Mouse (Mus musculus) erythroblast, embryonic 14.5 days (primary cell): ENCODE measurements around the gene Dand5. TPM values are rescaled to one million over a fixed set of nuclear protein-coding genes. Genes with fewer than 3 reads are reported as not detected.

Source experiments
- H3K27me3 ChIP-seq: 2 replicates; pipeline ENCODE4 v1.6.1; 2012; ENCODE audit warnings: inconsistent platforms; ENCODE audit not compliant: control insufficient read depth
- H3K36me3 ChIP-seq: 2 replicates; pipeline ENCODE4 v1.6.1; 2012; ENCODE audit warnings: mild to moderate bottlenecking, inconsistent platforms; ENCODE audit not compliant: control insufficient read depth
- H3K4me1 ChIP-seq: 2 replicates; pipeline ENCODE4 v1.6.1; 2012; ENCODE audit warnings: inconsistent platforms; ENCODE audit not compliant: control insufficient read depth
- H3K4me3 ChIP-seq: replicated peaks from 2 replicates; pipeline ENCODE3; 2012; ENCODE audit warnings: moderate library complexity, mild to moderate bottlenecking, inconsistent platforms
- H3K9me3 ChIP-seq: 2 replicates; pipeline ENCODE4 v1.6.1; 2012; ENCODE audit warnings: low read length, inconsistent platforms, mixed read lengths; ENCODE audit not compliant: control insufficient read depth
- GATA1 ChIP-seq: IDR thresholded peaks from 2 replicates; pipeline ENCODE4 v1.6.1; 2012; ENCODE audit warnings: low read length, inconsistent platforms, mixed read lengths
- TAL1 ChIP-seq: IDR thresholded peaks from 3 replicates; pipeline ENCODE4 v1.6.1; 2012; ENCODE audit warnings: low read length, inconsistent platforms, mixed read lengths
- polyA plus RNA-seq: library from polyadenylated mRNA; stranded (reverse); fragments of >175 nt; gene quantifications from 2 replicates; pipeline ENCODE4 v1.2.3, GENCODE M21; 2012

Dand5 gene
- polyA plus RNA-seq, 1 experiment = 1.3 TPM

DNA sequence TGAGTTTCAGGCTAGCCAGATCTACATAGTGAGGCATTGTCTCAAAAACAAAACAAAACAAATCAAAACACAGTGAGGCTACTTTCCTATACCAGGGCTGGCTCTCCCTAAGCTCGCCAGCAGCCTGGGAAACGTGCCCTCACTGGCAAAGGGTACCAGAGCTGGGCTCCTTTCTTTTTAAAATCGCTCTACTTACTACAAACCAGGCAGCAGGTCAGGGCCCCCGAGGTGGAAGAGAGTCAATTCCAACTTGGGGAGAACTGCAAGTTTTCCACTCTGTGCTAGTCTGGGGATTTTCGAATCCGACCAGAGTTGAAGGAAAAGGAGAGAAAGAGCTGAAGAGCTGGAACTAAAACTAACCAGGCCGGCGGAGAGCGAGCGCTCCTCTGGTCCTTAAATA is 39.9 kb downstream of the Dand5 start:
- Histone ChIP-seq H3K36me3 (no peaks in the 10 kb centered on the region), H3K27me3 (peaks cover 100% of the 10 kb centered on the region), H3K4me1 (peaks cover 4% of the 10 kb centered on the region; the same call in 1 of the 2 replicates), H3K4me3 (no peak overlapping the region), H3K9me3 (peaks cover 17% of the 10 kb centered on the region)
- TF ChIP-seq TAL1 (no peak), GATA1 (no peak)

DNA sequence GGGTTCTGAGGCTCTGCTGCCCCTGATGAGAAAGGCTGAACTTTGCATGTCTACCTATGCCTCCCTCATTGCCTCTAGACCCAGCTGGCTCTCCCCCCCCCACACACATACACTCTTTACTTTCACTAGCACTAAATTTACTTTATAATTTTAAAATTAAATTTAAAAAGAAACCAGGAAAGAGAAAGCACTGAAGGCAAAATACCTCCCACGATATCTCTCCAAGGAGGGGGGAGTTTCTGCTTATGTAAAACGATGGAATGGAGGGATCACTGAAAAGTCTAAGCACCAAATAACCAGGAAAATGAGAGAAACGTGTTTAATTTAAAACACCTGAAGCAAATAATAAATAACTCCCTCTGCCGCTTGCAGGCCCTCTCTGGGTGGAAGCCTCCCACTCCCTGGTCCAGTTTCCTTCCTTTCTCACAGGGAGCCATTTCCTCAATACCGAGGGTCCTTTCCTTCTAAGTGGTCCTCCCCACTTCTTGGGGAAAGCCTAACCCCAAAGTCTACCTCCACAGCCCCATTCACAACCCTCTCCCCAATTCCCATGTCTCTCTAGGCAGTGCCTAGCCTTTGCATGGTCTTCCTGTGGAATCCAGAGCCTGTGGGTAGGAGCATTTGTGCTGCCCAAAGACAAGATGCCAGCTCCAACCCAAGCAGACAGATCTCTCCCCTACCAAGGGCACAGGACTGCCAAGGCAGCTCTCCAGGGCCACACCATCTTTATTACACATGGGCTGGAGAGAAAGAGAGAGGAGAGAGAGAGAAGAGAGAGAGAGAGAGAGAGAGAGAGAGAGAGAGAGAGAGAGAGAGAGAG is 40.7 kb downstream of the Dand5 start:
- TF ChIP-seq TAL1 (no peak), GATA1 (no peak)
- peaks cover 17% of the 10 kb centered on the region for H3K9me3 ChIP-seq
- peaks cover 100% of the 10 kb centered on the region for H3K27me3 ChIP-seq

DNA sequence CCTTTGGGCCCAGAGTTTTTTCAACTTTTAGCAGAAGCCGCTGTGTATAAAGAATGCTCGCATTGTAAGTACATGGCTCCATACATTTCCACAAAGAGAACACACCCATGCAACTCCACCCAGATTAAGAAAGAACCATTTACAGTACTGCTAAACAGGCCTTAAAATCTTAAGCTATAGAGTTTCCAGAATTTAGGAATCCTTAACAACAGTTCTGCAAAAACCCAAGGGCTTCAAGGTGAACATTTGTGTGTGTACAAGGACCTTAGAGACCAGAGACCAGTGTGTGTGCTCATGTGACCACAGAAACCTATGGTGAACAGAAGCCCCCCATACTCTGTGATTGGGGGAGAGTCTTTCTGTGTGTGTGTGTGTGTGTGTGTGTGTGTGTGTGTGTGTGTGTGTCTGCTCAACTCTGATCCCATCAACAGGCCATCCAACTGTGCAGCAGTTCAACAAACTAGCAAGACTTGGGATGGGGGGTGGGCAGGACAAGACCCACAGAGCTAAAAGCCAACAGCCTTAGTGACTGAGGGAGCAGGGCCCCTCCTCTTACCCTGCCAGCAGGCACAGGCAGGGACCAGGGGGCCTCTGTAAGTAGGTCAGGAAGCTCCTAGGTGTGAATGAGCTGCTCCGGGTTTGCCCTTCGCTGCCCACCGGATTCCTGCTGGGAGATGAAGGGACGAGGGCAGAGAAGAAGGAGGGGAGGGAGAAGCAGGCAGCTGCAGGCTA is 41.5 kb downstream of the Dand5 start:
- Histone ChIP-seq H3K27me3 (peaks cover 100% of the 10 kb centered on the region), H3K9me3 (peaks cover 11% of the 10 kb centered on the region), H3K4me3 (no peak overlapping the region), H3K4me1 (0 out of 2 replicates have a peak, but pooled peaks cover 3% of the 10 kb centered on the region), H3K36me3 (no peaks in the 10 kb centered on the region)
- no peak for TF ChIP-seq GATA1

More for the DNA sequence above, 40.7 kb downstream of the Dand5 start:
- Histone ChIP-seq H3K4me3 (no peak overlapping the region), H3K4me1 (peaks cover 4% of the 10 kb centered on the region; the same call in 1 of the 2 replicates), H3K36me3 (no peaks in the 10 kb centered on the region)

DNA sequence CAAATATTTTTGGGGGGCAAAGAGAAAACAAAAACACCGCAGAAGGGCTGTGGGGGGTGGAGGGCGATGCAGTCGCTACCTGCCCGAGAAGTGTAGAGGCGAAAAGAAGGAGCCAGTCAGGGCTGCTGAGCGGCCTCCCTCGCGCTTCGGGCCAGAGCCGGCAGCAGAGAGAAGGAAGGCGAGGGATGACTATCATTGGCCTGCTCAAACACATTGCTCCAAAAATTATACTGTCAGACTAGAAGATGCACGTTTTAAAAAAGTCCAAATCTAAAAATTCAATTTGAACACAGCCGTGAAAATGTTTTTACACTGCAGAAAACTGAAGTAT is 42.4 kb downstream of the Dand5 start:
- Histone ChIP-seq H3K4me1 (peaks cover 3% of the 10 kb centered on the region), H3K4me3 (no peak overlapping the region), H3K9me3 (peaks cover 8% of the 10 kb centered on the region), H3K27me3 (peaks cover 100% of the 10 kb centered on the region), H3K36me3 (no peaks in the 10 kb centered on the region)
- TF ChIP-seq GATA1 (no peak), TAL1 (no peak)

DNA sequence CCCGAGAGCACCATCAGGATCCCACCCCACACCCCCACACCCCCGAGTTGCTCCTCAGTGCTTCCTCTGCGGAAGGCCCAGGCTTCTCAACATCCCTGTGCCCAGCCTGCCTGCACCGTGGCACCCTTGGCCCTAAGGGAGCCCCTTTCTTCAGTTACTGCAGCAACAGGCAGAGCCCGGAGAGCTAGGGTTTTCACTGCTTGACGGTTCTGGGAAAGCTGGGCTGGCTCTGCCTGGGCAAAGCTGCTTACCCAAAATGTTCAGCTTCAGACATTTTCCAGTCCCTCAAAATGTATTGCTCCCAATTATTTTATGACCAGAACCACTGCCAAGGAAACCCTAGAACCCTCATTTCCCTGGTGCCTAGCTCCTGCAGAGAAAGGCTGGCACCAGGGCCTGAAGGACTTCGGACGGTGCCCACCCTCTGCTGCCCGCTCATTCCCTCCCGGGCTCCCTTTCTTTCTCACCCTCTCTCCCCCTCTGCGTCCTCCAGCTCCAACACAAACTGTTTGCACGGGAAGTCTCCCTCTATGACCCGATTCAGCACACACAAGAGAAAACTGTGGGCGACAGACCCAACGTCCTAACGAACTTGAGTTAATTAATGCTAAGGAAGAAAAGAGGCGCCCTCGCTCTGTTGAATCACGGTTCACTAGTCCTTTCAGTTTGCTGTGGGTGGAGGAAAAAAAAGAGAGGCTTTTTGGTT is 43.0 kb downstream of the Dand5 start:
- Histone ChIP-seq H3K4me1 (peaks cover 7% of the 10 kb centered on the region), H3K27me3 (peaks cover 100% of the 10 kb centered on the region), H3K36me3 (no peaks in the 10 kb centered on the region), H3K9me3 (peaks cover 5% of the 10 kb centered on the region), H3K4me3 (no peak overlapping the region)
- no peak for TF ChIP-seq GATA1
- TF ChIP-seq TAL1 = no peak

DNA sequence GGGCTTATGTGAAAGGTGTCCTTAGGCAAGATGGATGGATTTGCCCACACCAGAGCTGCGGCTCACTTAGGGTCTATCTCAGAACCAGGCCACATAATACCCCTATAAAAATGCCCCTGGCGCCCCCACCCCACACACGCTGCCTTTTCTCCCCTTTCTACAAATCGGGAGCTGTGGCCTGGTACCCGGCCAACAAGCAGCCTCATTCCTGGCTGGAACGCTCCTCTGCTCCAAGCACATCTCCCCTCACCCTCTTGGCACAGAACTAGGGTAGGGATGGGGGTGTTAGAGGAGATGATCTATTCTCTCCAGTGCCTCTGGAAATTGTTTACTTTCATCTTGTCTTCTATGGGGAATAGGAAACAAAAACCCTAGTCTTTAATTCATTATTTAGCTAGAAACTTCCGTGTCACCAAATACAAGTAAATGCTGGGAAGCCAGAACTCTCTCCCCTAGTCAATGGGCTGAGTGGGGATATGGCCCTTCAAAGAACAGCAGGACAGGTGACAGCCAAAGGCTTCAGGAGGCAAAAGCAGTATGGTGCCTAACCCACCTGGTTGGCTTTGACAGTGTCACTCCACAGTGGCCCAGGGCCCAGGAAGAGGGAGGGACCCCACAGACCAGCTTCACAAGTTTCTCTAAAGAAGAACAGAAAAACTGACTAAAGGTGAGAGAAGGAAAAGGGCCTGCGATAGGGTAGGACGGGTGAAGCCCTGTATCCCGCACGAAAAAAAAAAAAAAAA is 43.8 kb downstream of the Dand5 start:
- peaks cover 100% of the 10 kb centered on the region for H3K27me3 ChIP-seq

DNA sequence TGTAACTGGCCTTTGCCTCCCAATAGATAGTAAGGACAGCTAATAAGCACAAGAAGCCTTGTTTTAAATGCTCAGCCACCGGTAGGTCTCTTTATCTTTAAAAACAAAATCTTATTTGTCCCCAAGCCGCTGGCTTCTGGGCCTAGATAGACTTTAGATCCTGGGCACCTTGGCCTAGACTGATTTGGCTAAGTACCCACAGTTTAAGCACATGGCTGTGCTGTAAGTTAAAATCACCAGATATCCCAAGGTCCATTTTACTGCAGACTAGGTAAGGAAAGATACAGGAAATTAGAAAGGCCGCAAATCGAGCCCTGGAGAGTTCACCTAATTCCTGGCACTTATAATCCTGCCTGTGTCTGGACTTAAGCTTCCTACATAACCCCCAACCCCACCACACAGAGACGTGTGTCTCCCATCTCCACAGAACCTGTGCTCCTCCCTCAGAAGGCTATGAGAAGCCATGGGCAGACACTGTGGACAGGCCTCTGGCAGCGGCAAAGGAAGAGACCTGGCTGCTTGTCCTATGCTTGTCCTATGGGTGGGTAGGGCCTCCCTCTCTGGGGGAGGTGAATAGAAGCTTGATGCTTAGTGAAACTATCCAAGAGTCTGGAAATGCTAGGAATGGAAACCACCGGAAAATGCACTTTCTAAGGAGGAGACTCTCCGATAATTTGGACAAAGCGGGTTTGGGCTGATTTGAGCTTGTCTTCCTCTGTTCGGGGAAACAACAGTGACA is 44.6 kb downstream of the Dand5 start:
- H3K4me1 ChIP-seq = peaks cover 4% of the 10 kb centered on the region
- no peaks in the 10 kb centered on the region; the same call in 1 of the 2 replicates for H3K9me3 ChIP-seq
- H3K4me3 ChIP-seq = no peak overlapping the region
- H3K36me3 ChIP-seq = no peaks in the 10 kb centered on the region
- peaks cover 100% of the 10 kb centered on the region for H3K27me3 ChIP-seq
- TF ChIP-seq TAL1 (no peak), GATA1 (no peak)

More for the DNA sequence above, 43.8 kb downstream of the Dand5 start:
- peaks cover 4% of the 10 kb centered on the region for H3K4me1 ChIP-seq
- no peaks in the 10 kb centered on the region for H3K36me3 ChIP-seq
- no peak for TF ChIP-seq TAL1
- TF ChIP-seq GATA1 = no peak
- no peaks in the 10 kb centered on the region; the same call in 1 of the 2 replicates for H3K9me3 ChIP-seq
- no peak overlapping the region for H3K4me3 ChIP-seq

DNA sequence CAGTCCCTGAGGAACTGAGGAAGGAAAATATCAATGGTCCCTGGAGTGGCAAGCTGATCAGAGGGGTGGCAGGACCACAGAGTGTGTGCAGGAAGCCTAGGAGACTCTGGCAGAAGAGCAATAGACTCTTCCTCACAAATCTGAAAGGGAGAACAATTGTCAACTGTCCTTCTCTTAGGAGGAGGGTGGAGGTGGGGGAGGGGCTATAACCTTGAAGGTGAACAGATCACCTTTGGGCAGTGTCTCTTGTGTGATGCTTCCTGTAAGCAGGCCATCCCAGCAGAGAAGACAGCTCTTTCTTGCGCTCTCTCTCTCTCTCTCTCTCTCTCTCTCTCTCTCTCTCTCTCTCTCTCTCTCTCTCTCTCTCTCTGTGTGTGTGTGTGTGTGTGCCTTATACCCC is 46.1 kb downstream of the Dand5 start:
- Histone ChIP-seq H3K27me3 (peaks cover 100% of the 10 kb centered on the region), H3K9me3 (peaks cover 4% of the 10 kb centered on the region; the same call in 1 of the 2 replicates), H3K4me3 (no peak overlapping the region), H3K4me1 (peaks cover 4% of the 10 kb centered on the region), H3K36me3 (no peaks in the 10 kb centered on the region)
- TF ChIP-seq TAL1 = no peak
- no peak for TF ChIP-seq GATA1
